In genomic region chr3:75955661-75956491, GRCm38 (mm10) we compare ENCODE assay signal across 7 mouse cellular contexts. TPM values are rescaled to one million over a fixed set of nuclear protein-coding genes. Genes with fewer than 3 reads are reported as not detected.
DNase-seq lines count a peak whose midpoint lies in the region; ATAC-seq lines count a peak whose summit lies in the region.

No protein-coding gene starts in this region.

- ATAC-seq in heart, embryonic 11.5 days (replicated peaks; ENCODE audit: insufficient number of reproducible peaks, low FRiP score, low TSS enrichment): peak; percentile 55
- peak; percentile 45 for ATAC-seq in midbrain, embryonic 12.5 days (ENCODE audit: low FRiP score, low read depth)
- ATAC-seq in stomach, embryonic 14.5 days (ENCODE audit: insufficient number of reproducible peaks, insufficient read depth, low FRiP score, low read depth): peak; percentile 1; the same call in 1 of the 2 replicates

- H3K4me1 ChIP-seq in heart, embryonic 11.5 days (ENCODE audit: control insufficient read depth, insufficient read depth, low read length): peaks cover 17% of the 10 kb centered on the region
- peaks cover 32% of the 10 kb centered on the region for H3K4me1 ChIP-seq in midbrain, embryonic 12.5 days
- H3K4me1 ChIP-seq in stomach, embryonic 14.5 days (ENCODE audit: control insufficient read depth, insufficient read depth, low read length): peaks cover 22% of the 10 kb centered on the region

- no peaks in the 10 kb centered on the region for H3K27me3 ChIP-seq in heart, embryonic 11.5 days (ENCODE audit: control insufficient read depth, insufficient read depth, low read length)
- no peaks in the 10 kb centered on the region for H3K27me3 ChIP-seq in midbrain, embryonic 12.5 days
- H3K27me3 ChIP-seq in stomach, embryonic 14.5 days (ENCODE audit: control insufficient read depth, insufficient read depth, low read length): no peaks in the 10 kb centered on the region

- peak; percentile 72 for DNase-seq in 3T3-L1 (ENCODE audit: low read depth, low spot score)
- peak; percentile 45 for DNase-seq in CD4-positive, CD25-positive, alpha-beta regulatory T cell, adult 2 months (ENCODE audit: low read depth, low spot score)
- peak; percentile 61 for DNase-seq in embryo, embryonic 10.5 days (ENCODE audit: low spot score)
- DNase-seq in left cerebral cortex, adult 8-10 months (ENCODE audit: low spot score in 2 of 2): peak; percentile 13

- H3K9me3 ChIP-seq in heart, embryonic 11.5 days (replicated peaks; ENCODE audit: control insufficient read depth, low read length): no peaks in the 10 kb centered on the region
- H3K9me3 ChIP-seq in midbrain, embryonic 12.5 days: no peaks in the 10 kb centered on the region
- no peaks in the 10 kb centered on the region for H3K9me3 ChIP-seq in stomach, embryonic 14.5 days (ENCODE audit: control insufficient read depth, low read depth, low read length)

- H3K27ac ChIP-seq in heart, embryonic 11.5 days (ENCODE audit: low read depth, low read length): peak overlapping the region; percentile 93
- peak overlapping the region; percentile 85 for H3K27ac ChIP-seq in midbrain, embryonic 12.5 days (replicated peaks)
- peak overlapping the region; percentile 86 for H3K27ac ChIP-seq in stomach, embryonic 14.5 days (ENCODE audit: low read length)

- H3K4me2 ChIP-seq in heart, embryonic 11.5 days: peak overlapping the region; percentile 90
- peak overlapping the region; percentile 80 for H3K4me2 ChIP-seq in midbrain, embryonic 12.5 days (replicated peaks)
- peak overlapping the region; percentile 87 for H3K4me2 ChIP-seq in stomach, embryonic 14.5 days (replicated peaks; ENCODE audit: low read depth, low read length)

- peak overlapping the region; percentile 86 for H3K9ac ChIP-seq in heart, embryonic 11.5 days (ENCODE audit: low read depth, low read length)
- peak overlapping the region; percentile 77 for H3K9ac ChIP-seq in midbrain, embryonic 12.5 days (replicated peaks)
- peak overlapping the region; percentile 74 for H3K9ac ChIP-seq in stomach, embryonic 14.5 days (replicated peaks; ENCODE audit: low read depth, low read length)

- H3K4me3 ChIP-seq in heart, embryonic 11.5 days (ENCODE audit: low read depth, low read length): peak overlapping the region; percentile 75
- H3K4me3 ChIP-seq in midbrain, embryonic 12.5 days: peak overlapping the region; percentile 75
- peak overlapping the region; percentile 70 for H3K4me3 ChIP-seq in stomach, embryonic 14.5 days (ENCODE audit: low read depth, low read length)

- WGBS in heart, embryonic 11.5 days (ENCODE audit: insufficient replicate concordance): 2% methylated on average over 47 of the region's 47 CpGs
- 3% methylated on average over 47 of the region's 47 CpGs for WGBS in midbrain, embryonic 12.5 days
- WGBS in stomach, embryonic 14.5 days: 1% methylated on average over 47 of the region's 47 CpGs

- H3K36me3 ChIP-seq in heart, embryonic 11.5 days (ENCODE audit: control insufficient read depth, insufficient read depth, low read length): no peaks in the 10 kb centered on the region
- H3K36me3 ChIP-seq in midbrain, embryonic 12.5 days: no peaks in the 10 kb centered on the region
- no peaks in the 10 kb centered on the region for H3K36me3 ChIP-seq in stomach, embryonic 14.5 days (ENCODE audit: control insufficient read depth, insufficient read depth, low read length)

RNA-seq across cellular contexts. Expression of gene Golim4, which starts 0.9 kb away (rescaled TPM):
- polyA plus RNA-seq in heart, embryonic 11.5 days (2014; fragmentation: Nextera tagmentation; extraction: Ambion mirVana): 40.4 and 45.4 TPM in 2 replicates
- total RNA-seq in left cerebral cortex, adult 8-10 months (2022): 10 to 100 TPM; 20.8 to 27.6 (median 25.6) TPM
- polyA plus RNA-seq in midbrain, embryonic 12.5 days (2016; fragmentation: Nextera tagmentation; extraction: Ambion mirVana): 52.3 and 54.0 TPM in 2 replicates
- 59.2 and 66.0 TPM in 2 replicates for polyA plus RNA-seq in stomach, embryonic 14.5 days (2014; fragmentation: Nextera tagmentation; extraction: Ambion mirVana)

Comparison
In these comparisons a context has a peak if more than half of its experiments do, and no peak if none do; other contexts are left out.
1. Peak in every context shown above with its lines: DNase-seq, ATAC-seq, H3K4me3 ChIP-seq and H3K27ac ChIP-seq.
2. DNase-seq: peak in every context shown above with its lines; median percentile 72 in 3T3-L1; 61 in embryo, embryonic 10.5 days; 45 in CD4-positive, CD25-positive, alpha-beta regulatory T cell, adult 2 months; 13 in left cerebral cortex, adult 8-10 months.
3. ATAC-seq: peak in every context shown above with its lines; median percentile 55 in heart, embryonic 11.5 days; 45 in midbrain, embryonic 12.5 days; 1 in stomach, embryonic 14.5 days.